Mouse (Mus musculus) urinary bladder, postnatal 4 days (tissue): Measurements from ENCODE around the gene Swsap1.

Experiments
- DNase-seq, 2 experiments: peaks; one replicate each; pipeline ENCODE4 v3.0.0; 2021 to 2022; ENCODE audit warnings: low spot score in 2 of 2

Swsap1 gene

DNA sequence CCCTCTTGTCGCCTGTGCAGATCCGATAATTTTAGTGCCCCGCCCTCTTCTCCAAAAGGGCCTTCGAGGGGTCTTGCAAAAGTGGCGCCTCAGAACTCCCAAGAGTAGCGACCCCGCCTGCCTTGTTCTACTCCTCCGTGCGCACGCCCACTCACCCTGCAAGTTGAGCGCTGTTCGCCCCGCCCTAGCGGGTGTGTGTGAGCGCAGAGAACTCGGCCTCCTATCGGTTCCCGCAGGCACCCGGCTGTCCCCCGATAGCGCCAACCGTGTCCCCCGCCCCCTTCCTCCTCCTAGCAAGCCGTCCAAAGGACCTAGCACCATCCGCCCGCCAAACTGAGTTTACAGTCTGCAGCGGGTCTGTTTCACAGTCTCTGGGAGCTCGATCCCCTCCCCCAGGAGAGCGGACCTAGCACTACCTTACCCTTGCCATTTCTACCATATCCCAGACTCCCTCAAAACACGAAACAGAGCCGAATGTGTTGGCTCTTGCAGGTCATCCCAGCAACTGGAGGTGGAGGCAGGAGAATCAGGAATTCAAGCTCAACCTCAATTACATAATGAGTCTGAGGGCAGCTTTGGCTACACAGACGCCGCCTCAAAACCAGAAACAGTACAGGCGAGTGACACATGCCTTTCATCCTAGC, 7.0 kb downstream of the Swsap1 start:
- DNase-seq: peak; percentile 57 to 71

GRCm38 (mm10) chr9:21963417-21963816, 7.9 kb downstream of the Swsap1 start, which contains the start of gene Epor:
Epor (minus strand) TSS chr9:21963506.
- DNase-seq: peak in 1 of 2 experiments; percentile 64

GRCm38 (mm10) chr9:21968883-21969282, 13.3 kb downstream of the Swsap1 start:
- no peak for DNase-seq

GRCm38 (mm10) chr9:21969304-21969703, 13.7 kb downstream of the Swsap1 start:
- DNase-seq: no peak

DNA sequence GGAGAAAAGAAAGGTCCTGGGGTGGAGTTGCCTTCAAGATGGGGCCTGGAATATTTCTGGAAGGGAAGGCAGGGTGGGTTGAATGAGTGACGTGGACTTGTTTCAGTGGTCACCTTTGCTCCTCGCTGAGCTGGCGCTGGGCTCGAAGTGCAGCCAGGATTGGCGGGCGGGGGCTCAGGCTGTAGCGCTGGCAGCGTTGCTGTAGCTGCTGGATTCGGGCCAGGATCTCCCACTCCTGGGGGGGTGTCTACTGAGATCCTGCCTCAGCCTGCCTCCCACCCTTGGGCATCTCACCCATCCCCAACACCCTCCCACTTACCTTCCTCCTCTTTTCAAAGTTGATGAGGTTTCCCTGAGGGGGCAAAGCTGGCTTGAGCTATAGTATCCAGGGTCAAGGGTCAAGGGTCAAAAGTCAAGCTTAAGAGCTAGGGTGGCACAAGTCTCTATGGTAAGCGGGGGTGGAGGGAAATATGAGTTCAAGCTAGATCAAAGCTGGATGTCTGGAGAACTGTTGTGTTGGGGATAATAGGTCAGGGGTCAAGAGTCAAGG, 21.1 kb downstream of the Swsap1 start:
- no peak for DNase-seq

- no peak for DNase-seq
Observed at GRCm38 (mm10) chr9:21977331-21977730, 21.8 kb downstream of the Swsap1 start.

DNA sequence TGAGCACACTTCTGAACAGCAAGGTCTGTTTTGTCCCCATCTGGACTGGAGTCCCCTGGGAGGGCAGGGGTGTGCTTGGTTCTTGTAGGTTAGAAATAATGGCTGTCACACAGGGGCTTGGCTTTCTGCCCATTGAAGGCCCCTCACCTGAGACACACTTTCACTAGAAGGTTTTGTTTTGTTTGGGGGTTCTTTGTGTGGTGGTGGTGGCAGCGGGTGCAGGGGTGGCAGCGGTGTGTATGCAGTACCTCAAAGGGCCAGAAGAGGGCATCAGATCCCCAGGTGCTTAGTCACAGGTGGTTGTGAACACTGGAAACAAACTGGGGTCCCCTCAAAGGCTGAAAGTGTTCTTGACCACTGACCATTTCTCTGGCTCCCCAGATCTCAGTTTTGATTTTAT, 22.4 kb downstream of the Swsap1 start:
- DNase-seq: no peak

DNA sequence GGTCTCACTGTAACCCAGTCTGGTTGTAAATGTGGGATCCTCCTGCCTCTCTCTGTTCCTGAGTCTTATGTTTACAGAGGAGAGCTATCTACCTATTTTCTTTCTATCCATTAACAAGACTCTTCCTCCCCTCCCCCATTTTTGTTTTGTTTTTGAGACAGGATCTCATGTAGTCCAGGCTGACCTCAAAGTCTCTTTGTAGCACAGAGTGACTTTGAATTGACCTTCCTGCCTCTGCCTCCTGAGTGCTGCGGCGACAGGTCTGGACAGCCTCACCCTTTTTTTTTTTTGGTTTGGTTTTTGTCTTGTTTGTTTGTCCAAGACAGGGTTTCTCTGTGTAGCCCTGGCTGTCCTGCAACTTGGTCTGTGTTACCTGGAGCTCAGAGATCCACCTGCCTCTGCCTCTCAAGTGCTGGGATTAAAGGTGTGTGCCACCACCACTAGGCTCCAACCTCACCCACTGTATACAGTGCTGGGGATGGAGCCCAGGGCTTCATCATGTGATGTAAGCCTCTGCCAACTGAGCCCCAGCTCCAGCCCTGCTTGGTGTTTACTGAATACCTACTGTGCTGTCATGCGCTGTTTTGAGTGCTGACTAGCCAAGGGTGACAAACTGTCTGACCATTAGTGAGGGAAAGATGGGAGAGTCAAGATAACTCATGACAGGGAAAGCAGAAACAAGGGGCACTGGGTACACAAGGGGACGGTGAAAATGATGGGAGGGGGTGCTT, 23.0 kb downstream of the Swsap1 start:
- DNase-seq: no peak

DNA sequence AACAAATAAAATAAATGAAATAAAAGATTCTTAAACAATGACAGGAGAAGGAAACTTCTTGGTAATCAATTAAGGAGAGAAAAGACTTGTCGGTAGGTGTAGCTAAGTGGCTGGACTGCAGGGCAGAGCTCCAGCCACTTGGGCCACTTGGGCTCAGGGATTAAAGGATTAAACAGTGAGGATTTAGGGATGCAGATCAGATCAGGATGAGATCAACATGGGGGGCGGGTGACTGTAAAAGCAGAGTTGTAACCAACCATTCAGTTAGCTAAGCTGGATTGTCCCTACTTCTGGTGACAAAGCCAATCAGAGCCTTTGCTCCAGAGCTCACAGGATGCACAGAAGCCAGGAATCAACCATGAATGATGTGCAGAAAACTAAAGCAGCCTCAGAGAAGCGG, 28.4 kb downstream of the Swsap1 start:
- no peak for DNase-seq

DNA sequence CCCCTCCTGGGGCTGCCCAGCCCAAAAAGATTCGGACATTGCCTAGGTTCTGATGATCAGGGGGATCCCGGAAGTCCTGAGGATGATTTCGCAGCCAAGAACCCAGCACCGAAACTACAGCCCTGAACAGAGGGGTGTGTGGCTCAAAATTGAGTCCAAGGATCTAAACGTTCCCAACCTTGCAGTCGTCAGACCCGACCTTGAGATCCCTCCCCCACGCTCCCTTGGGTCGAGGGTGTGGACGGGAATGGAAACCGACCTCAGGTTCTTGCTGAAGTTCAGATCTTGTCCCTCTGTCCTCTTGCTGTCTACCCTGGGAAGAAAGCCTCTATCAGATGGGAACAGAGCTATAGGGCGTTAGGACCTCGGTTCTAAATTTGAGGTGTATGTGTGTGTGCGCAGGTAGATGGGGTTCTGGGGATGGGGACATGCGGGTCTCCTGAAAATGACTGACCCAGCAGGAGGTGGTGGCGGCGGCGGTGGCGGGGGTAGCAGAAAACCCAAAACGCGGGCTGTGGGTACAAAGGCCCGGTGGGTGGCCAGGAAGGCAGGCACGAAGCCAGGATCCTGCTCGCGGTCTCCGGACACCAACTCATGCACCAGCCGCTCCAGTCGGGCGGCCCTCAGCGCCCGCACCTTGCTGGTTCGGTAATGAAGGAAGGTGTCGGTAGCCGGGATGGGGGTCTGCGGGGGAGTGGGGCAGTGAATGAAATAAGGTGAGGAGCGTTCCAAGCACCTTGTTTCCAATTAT, 32.2 kb downstream of the Swsap1 start:
- DNase-seq: no peak

GRCm38 (mm10) chr9:21988421-21989101, 33.0 kb downstream of the Swsap1 start:
- DNase-seq: no peak

GRCm38 (mm10) chr9:21989230-21990110, 33.9 kb downstream of the Swsap1 start, which contains the start of gene Rgl3:
Rgl3 (minus strand) TSS chr9:21989446.
- DNase-seq: no peak

DNA sequence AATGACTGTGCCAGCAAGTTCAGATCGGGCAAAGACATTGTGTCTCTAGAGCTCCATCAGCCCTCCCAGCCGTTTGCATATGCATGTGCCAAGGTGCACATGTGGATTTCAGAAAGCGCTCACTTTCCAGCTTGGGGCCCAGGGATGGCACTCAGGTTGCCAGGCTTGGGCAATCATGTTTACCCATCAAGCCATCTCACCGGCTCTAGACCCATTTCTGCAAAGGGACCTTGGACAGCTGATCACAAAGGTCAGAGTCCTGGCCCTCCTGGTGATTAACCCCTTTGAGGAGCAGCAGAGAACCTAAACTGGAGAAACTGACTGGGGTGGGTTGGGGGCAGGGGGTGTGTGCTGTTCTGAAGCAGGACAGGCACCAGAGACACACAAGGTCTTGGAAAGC, 36.7 kb downstream of the Swsap1 start:
- no peak for DNase-seq

DNA sequence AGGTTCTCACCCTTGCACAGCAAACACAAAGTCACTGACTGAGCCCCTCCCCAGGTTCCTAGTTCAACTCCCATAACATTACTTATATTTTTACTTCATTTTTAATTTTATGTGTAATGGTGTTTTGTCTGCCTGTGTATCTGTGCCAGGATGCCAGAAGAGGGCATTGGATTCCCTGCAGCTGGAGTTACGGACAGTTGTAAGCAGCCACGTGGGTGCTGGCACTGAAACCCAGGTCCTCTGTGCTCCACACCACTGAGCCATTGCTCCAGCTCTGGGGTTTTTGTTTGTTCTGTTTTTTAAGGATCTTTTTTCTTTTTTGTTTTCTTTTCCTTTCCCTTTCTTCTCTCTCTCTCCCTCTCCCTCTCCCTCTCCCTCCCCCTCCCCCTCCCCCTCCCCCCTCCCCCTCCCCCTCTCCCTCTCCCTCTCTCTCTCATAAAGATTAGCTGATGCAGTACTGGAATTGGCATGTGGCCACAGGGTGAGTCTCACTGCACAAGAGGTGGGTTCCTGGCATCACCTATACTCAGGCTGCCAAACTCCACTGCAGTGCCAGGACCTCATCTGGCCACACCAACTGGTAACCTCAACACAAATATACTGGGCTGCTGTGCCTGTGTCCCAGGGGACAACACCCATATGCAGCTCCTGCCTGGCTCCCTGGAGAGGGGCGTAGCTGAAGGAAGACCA, 40.8 kb downstream of the Swsap1 start:
- no peak for DNase-seq

DNA sequence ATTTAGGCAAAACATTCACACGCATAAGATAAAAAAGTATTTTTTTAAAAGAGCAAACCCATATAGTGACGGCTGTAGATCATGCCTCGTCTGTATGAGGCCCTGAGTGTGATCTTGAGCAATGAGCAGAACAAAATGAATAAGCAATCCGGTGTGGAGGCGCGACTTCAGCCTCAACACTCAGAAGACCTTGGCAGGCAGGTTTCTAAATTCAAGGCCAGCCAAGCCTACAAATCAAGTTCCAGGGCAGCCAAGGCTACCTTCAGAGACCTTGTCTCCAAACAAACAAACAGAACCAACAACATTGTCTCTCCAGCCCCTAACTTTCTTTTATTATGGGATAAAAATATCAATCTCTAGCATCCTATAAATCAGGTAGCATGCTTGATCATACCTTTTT, 44.7 kb downstream of the Swsap1 start:
- DNase-seq: no peak

- no peak for DNase-seq
Observed at GRCm38 (mm10) chr9:22001633-22002032, 46.1 kb downstream of the Swsap1 start.

DNA sequence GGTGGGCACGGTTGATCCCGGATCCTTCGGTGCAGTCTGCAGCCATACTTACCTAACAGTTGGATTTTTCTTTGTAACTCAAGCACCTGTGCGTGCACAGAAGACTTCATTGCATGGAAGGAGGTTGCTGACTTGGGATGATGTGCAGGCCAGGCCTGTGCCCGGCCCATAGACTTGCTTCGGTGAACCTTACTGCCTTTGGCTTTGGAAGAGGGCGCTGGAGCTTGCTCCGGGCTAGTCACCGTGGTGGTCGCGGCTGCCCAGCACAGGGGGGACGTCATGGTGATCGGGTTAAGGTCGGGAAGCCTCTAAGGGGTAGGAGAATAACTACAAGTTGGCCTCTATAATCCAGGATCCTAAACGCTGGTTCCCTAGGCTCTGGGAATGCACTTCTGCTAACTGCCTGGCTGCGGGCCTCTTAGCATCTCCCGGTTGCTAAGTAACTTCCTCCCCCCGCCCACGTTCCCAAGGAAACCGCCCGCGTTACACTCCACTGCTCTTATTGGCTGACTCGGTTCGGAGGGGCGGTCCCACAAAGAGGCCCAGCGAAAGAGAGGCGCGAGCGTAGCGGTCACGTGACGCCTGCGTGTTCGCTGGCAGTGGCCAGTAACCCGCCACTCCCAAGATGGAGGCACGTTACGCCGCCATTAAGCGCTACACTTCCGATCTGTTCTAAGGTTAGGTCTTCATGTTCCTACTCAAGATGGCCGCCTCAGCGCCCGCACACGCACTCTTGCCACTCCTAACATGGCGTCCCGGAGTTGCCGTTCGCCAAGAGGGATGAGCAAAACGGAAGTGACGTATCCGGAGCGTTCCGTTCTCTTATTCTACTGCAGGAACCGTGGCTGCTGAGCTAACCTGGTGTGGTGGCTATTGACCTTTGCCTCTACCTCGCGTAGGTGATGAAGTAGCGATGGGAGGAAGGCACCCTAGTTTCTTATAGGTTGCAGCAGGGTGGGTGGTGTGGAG, 46.9 kb downstream of the Swsap1 start, which contains the start of the genes Ccdc151 and Prkcsh:
Gene Ccdc151 (minus strand): TSS at position 441 of the 969 bp plus-strand sequence.
Gene Prkcsh (plus strand): TSS at position 613 of the 969 bp plus-strand sequence.
- DNase-seq: peak; percentile 99

- peak in 1 of 2 experiments; percentile 34 for DNase-seq
Observed at GRCm38 (mm10) chr9:22003163-22003554, 47.6 kb downstream of the Swsap1 start.

DNA sequence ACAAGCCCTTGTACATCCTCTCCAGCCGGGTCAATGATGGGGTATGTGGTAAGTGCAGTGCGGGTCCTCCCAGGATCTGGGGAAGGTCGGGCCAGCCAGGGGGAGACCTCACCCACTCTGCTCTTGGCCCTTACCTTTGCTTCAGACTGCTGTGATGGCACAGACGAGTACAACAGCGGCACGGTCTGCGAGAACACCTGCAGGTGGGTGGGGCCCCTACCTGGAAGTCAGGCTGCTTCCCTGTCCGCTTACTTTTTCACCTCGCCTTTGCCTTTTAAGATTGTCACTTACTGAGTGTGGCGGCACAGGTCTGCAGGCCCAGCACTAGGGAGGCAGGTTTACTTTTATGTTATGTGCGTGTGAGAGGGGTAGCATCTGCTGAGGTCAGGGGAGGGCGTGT, 49.0 kb downstream of the Swsap1 start:
- DNase-seq: no peak
